ENCODE assay signal across 28 mouse cellular contexts in genomic region chrX:159026311-159026710, GRCm38 (mm10).
A peak's percentile ranks its signal among the peaks of the same experiment; 100 is the strongest.
DNase-seq lines count a peak whose midpoint lies in the region; ATAC-seq lines count a peak whose summit lies in the region.
"Had no signal": no experiment of that assay in that cellular context is flagged by ENCODE, and none has a peak within 500 bp of the region (broad histone marks: within the 10 kb centered on the region; RNA-seq: fewer than 3 reads in every experiment).

No protein-coding gene starts in this region.

- H3K9me3 ChIP-seq in embryonic facial prominence, embryonic 11.5 days (replicated peaks; ENCODE audit: control insufficient read depth, low read length): no peaks in the 10 kb centered on the region
- no peaks in the 10 kb centered on the region for H3K9me3 ChIP-seq in embryonic facial prominence, embryonic 10.5 days
- H3K9me3 ChIP-seq in embryonic facial prominence, embryonic 14.5 days (ENCODE audit: control insufficient read depth, low read length): no peaks in the 10 kb centered on the region
- H3K9me3 ChIP-seq: embryonic facial prominence, embryonic 12.5 days; embryonic facial prominence, embryonic 15.5 days; forebrain, embryonic 10.5 days; forebrain, embryonic 12.5 days; G1E had no signal

- no peak overlapping the region for H3K4me3 ChIP-seq in embryonic facial prominence, embryonic 11.5 days (ENCODE audit: low read depth, low read length)
- no peak overlapping the region for H3K4me3 ChIP-seq in embryonic facial prominence, embryonic 10.5 days
- no peak overlapping the region for H3K4me3 ChIP-seq in embryonic facial prominence, embryonic 14.5 days (ENCODE audit: low read depth, low read length)
- H3K4me3 ChIP-seq: embryonic facial prominence, embryonic 12.5 days; embryonic facial prominence, embryonic 15.5 days; erythroblast, embryonic 14.5 days; forebrain, embryonic 10.5 days; forebrain, embryonic 12.5 days had no signal

- H3K9ac ChIP-seq in embryonic facial prominence, embryonic 11.5 days (replicated peaks; ENCODE audit: low read length): no peak overlapping the region
- no peak overlapping the region for H3K9ac ChIP-seq in embryonic facial prominence, embryonic 14.5 days (ENCODE audit: low read depth, low read length)
- H3K9ac ChIP-seq: embryonic facial prominence, embryonic 12.5 days; embryonic facial prominence, embryonic 15.5 days; forebrain, embryonic 12.5 days had no signal

- no peak overlapping the region for H3K4me2 ChIP-seq in embryonic facial prominence, embryonic 11.5 days (ENCODE audit: low read depth, low read length)
- no peak overlapping the region for H3K4me2 ChIP-seq in embryonic facial prominence, embryonic 14.5 days (ENCODE audit: low read depth, low read length)
- H3K4me2 ChIP-seq: embryonic facial prominence, embryonic 12.5 days; embryonic facial prominence, embryonic 15.5 days; forebrain, embryonic 12.5 days had no signal

- no peak overlapping the region for H3K27ac ChIP-seq in embryonic facial prominence, embryonic 11.5 days (replicated peaks; ENCODE audit: low read depth, low read length)
- H3K27ac ChIP-seq in embryonic facial prominence, embryonic 10.5 days (replicated peaks): no peak overlapping the region
- no peak overlapping the region for H3K27ac ChIP-seq in embryonic facial prominence, embryonic 14.5 days (replicated peaks; ENCODE audit: low read depth, low read length)
- H3K27ac ChIP-seq: embryonic facial prominence, embryonic 12.5 days; embryonic facial prominence, embryonic 15.5 days; forebrain, embryonic 10.5 days; forebrain, embryonic 12.5 days had no signal

- H3K4me1 ChIP-seq in embryonic facial prominence, embryonic 11.5 days (ENCODE audit: control insufficient read depth, insufficient read depth, low read length): no peaks in the 10 kb centered on the region
- H3K4me1 ChIP-seq in embryonic facial prominence, embryonic 10.5 days: no peaks in the 10 kb centered on the region
- H3K4me1 ChIP-seq in embryonic facial prominence, embryonic 14.5 days (ENCODE audit: control insufficient read depth, insufficient read depth, low read length): no peaks in the 10 kb centered on the region
- H3K4me1 ChIP-seq: embryonic facial prominence, embryonic 12.5 days; embryonic facial prominence, embryonic 15.5 days; forebrain, embryonic 10.5 days; forebrain, embryonic 12.5 days had no signal

- H3K36me3 ChIP-seq in embryonic facial prominence, embryonic 11.5 days (replicated peaks; ENCODE audit: control insufficient read depth, insufficient read depth, low read depth, low read length): no peaks in the 10 kb centered on the region
- H3K36me3 ChIP-seq in embryonic facial prominence, embryonic 10.5 days (replicated peaks): no peaks in the 10 kb centered on the region
- no peaks in the 10 kb centered on the region for H3K36me3 ChIP-seq in embryonic facial prominence, embryonic 14.5 days (ENCODE audit: control insufficient read depth, insufficient read depth, low read length)
- H3K36me3 ChIP-seq: embryonic facial prominence, embryonic 12.5 days; embryonic facial prominence, embryonic 15.5 days; forebrain, embryonic 10.5 days; forebrain, embryonic 12.5 days; G1E had no signal

- ATAC-seq in embryonic facial prominence, embryonic 11.5 days (replicated peaks; ENCODE audit: insufficient number of reproducible peaks, low FRiP score, low TSS enrichment, low read depth): no peak
- ATAC-seq in embryonic facial prominence, embryonic 14.5 days (ENCODE audit: low read depth): no peak
- ATAC-seq: activated CD4-positive, CD25-positive, alpha-beta regulatory T cell, adult 4 months; CD4-positive, CD25-positive, alpha-beta regulatory T cell, adult 4 months; forebrain, embryonic 14.5 days; forebrain, embryonic 16.5 days; Patski had no signal

- peak; percentile 9 for DNase-seq in embryonic facial prominence, embryonic 11.5 days (ENCODE audit: low spot score)
- DNase-seq in embryonic facial prominence, embryonic 10.5 days (ENCODE audit: low spot score): no peak
- peak; percentile 4 to 5 for DNase-seq in kidney, adult 8-10 months
- no peak for DNase-seq in kidney, adult 11 months
- DNase-seq in kidney, postnatal 36 days: peak; percentile 2 to 5
- DNase-seq in kidney, postnatal 10 days: no peak
- peak; percentile 14 for DNase-seq in embryonic facial prominence, embryonic 14.5 days (ENCODE audit: low spot score)
- DNase-seq: adrenal gland, adult 8-10 months; adrenal gland, postnatal 14 days; adrenal gland, postnatal 36 days; B cell, adult 2 months; cerebellum, adult 11-12 months; cerebellum, adult 2 months; cerebellum, adult 9-10 months; cerebellum, postnatal 10 days; cerebellum, postnatal 25 days had no signal

- WGBS in embryonic facial prominence, embryonic 11.5 days: 74% methylated on average over 1 of the region's 1 CpGs
- WGBS in embryonic facial prominence, embryonic 10.5 days: 77% methylated on average over 1 of the region's 1 CpGs
- WGBS in embryonic facial prominence, embryonic 14.5 days: 57% methylated on average over 1 of the region's 1 CpGs

- no peaks in the 10 kb centered on the region for H3K27me3 ChIP-seq in embryonic facial prominence, embryonic 11.5 days (ENCODE audit: control insufficient read depth, insufficient read depth, low read length)
- H3K27me3 ChIP-seq in embryonic facial prominence, embryonic 10.5 days (replicated peaks; ENCODE audit: low read depth, poor library complexity, severe bottlenecking): peaks cover 30% of the 10 kb centered on the region
- peaks cover 13% of the 10 kb centered on the region for H3K27me3 ChIP-seq in embryonic facial prominence, embryonic 14.5 days (replicated peaks; ENCODE audit: control insufficient read depth, insufficient read depth, low read length)
- H3K27me3 ChIP-seq: CH12.LX; embryonic facial prominence, embryonic 12.5 days; embryonic facial prominence, embryonic 15.5 days had no signal

Comparison
In these comparisons a context has a peak if more than half of its experiments do, and no peak if none do; other contexts are left out.
1. DNase-seq: peak in embryonic facial prominence, embryonic 11.5 days (single experiment), kidney, adult 8-10 months (2 of 2), kidney, postnatal 36 days (2 of 2) and embryonic facial prominence, embryonic 14.5 days (single experiment); none in embryonic facial prominence, embryonic 10.5 days (single experiment), kidney, adult 11 months (single experiment) and kidney, postnatal 10 days (single experiment).